Mouse (Mus musculus) gastrocnemius, postnatal 14 days (tissue): ENCODE data around the gene Polr3c. TPM values are rescaled to one million over a fixed set of nuclear protein-coding genes. Genes with fewer than 3 reads are reported as not detected.
A peak's percentile ranks its signal among the peaks of the same experiment; 100 is the strongest.
"Not testable (repeated sequence)": the region's sequence is repeated elsewhere in the genome, so short reads cannot be mapped to it uniquely, and the experiment has no call there.

Experiments
- DNase-seq: peaks from one replicate; pipeline ENCODE4 v3.0.0; 2021; ENCODE audit warnings: mixed read lengths
- intact Hi-C: fragments of 180-260 bp; cut with DNase I; formaldehyde crosslinking; loops from one replicate; pipeline ENCODE4 v1.15.1; 2025; ENCODE audit warnings: low total_unique reads
- long read RNA-seq, 2 experiments: library from polyadenylated mRNA; stranded (forward); transcript quantifications; one replicate each; pipeline ENCODE4 v2.0.0; 2021
- total RNA-seq, 2 experiments: library from RNA; stranded (reverse); gene quantifications; 2 replicates each; pipeline ENCODE4 v1.2.3; 2021

The Polr3c gene
- total RNA-seq, result 10 to 100 TPM; 16.0 to 18.7 TPM
- long read RNA-seq, experiment 1, transcript Polr3c-201 (15 exons, 2,390 nt), result major isoform, 16 of 25 reads
- long read RNA-seq, experiment 1, partial matches to known transcripts, result 1 of 25 reads
- long read RNA-seq, experiment 1, other reads (novel, unspliced or antisense), result 8 of 25 reads
- long read RNA-seq, experiment 2, transcript Polr3c-201 (15 exons, 2,390 nt), result major isoform, 15 of 21 reads
- long read RNA-seq, experiment 2, partial matches to known transcripts, result 1 of 21 reads
- long read RNA-seq, experiment 2, other reads (novel, unspliced or antisense), result 4 of 21 reads

DNA sequence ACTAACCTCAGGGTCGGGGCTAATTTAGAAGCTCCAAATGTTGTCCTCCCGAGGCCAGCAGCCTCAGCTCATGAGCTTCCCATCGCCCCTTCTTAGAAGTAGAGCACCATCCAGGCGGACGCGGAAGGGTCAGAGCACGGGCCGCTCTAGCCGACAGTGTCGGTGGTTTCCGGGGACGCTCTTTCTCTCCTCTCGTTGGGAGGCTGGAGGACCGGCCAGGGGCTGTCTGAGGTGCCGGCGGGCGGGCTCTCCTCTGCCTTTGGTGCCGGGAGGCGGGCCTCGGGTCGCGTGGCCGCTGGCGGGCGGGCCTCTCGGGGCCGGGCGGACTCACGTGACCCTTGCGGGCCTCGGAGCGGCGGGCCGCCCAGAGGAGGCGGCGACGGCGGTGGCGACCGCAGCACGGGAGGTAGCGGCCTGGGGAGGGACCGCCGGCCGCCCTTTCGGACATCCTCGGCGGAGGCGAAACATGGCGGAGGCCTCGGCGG is at the start of gene Polr3c, which contains the start of gene Rnf115:
TSS of gene Polr3c (minus strand) at position 286 of the 485 bp plus-strand sequence.
TSS of gene Rnf115 (plus strand) at position 322 of the 485 bp plus-strand sequence.
- intact Hi-C loops, result no loop called here
- DNase-seq, result peak; percentile 98

DNA sequence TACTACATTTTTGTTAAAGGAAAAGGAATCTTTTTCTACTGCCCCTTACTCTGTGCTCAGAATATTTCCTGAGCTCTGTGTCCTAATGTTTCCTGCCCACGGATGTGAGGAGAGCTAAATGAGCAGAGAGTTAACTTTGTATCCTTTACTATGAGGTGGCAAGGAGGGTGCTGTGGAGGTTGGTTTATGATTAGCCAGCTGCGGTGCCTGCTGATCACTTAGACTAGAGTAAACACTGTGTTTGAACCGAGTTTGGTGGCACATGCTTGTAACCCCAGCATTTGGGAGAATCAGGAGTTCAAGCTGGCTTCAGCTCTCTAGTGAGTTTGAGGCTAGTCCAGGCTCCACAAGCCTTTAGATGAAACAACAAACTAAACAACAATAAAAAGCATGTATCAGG is 49.7 kb upstream of the Polr3c start:
- intact Hi-C loops, result no loop called here
- DNase-seq, result no peak

DNA sequence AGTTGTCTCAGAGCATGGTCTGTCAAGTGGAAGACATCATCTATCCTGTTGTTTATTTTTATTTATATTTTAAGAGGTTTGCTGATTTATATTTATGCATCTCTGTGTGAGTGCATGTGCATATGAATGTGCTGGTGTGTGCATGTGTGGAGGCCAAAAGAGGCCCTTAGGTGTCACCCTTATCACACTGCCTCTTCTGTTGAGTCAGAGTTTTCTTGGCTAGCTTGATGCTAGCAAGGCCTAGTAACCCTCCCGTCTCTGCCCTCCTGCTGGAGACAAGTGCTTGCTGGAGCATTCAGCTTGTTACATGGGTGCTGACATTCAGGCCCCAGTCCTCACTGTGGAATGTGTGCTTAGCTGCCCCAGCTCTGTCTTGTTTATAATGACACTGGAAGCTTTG is 45.5 kb upstream of the Polr3c start:
- intact Hi-C loops, result no loop called here
- DNase-seq, result no peak

DNA sequence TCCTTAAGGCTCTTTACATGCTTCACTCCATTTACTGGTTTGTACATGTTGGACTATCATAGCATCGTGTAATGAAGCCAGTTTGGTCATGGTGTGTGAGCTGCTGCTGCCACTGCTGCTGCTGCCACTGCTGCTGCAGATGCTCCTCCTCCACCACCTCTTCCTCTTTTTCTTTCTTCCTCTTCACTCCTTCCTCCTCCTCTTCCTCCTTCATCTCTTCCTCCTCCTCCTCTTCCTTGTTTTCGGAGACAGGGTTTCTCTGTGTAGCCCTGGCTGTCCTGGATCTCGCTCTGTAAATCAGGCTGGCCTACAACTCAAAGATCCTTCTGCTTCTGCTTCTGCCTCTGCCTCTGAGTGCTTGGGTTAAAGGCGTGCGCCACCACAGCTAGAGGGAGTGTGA is 42.5 kb upstream of the Polr3c start:
- no peak for DNase-seq
- intact Hi-C loops, result no loop called here

DNA sequence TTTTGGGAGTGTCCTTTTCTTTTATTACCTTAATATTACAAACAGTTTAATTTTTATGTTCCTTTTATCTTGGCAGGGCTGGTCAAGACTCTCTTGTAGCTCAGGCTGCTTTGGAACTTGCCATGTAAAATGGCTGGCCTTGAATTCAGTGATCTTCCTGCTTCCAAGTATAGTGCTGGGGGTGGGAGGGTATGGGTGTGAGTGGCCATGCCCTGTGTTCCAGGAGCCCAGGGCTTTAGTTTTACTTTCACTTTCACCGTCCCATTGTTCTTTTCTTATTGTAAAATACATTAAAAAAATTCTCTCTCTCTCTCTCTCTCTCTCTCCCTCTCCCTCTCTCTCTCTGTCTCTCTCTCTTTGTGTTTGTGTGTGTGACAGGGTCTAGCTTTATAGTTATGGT is 37.1 kb upstream of the Polr3c start:
- intact Hi-C loops, result no loop called here
- DNase-seq, result no peak

DNA sequence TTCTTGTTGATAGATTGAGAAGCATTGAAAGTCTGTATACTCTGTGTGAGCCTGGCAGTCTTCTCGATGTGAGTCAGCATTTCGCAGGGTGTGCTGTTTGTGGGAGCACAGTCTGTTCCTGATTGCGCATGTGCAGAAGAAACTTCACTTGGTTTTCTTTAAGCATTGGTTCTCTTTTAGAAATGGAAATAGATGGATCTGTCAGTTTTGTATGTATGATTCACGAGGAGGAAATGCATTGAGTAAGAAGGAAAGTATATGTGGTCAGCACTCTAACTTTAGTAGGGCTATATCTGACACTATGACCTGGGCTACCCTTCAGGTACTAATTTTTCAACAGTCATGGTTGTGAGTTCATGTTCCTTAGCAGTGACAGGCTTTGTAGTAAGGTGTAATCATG is 32.3 kb upstream of the Polr3c start:
- no peak for DNase-seq
- intact Hi-C loops, result no loop called here

DNA sequence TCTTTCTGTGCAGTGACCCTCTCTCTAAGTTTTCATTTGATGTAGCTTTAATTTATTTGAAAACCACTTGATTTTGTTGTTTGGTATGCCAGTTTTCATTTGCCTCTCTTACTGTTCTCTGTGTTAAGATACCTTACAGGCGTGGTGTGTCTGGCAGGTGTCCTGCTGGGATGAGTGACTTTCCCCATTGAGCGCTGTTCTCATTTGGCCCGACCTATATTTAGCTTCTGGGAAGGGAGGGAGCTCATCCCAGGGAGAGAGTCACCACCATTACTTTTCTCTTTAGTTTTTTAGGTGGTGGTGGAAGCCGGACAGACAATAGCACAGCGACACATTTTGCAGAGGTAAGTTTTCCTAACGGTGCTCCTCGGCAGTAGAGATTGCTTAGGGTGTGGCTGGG is 30.3 kb upstream of the Polr3c start:
- intact Hi-C loops, result no loop called here
- peak; percentile 57 for DNase-seq

DNA sequence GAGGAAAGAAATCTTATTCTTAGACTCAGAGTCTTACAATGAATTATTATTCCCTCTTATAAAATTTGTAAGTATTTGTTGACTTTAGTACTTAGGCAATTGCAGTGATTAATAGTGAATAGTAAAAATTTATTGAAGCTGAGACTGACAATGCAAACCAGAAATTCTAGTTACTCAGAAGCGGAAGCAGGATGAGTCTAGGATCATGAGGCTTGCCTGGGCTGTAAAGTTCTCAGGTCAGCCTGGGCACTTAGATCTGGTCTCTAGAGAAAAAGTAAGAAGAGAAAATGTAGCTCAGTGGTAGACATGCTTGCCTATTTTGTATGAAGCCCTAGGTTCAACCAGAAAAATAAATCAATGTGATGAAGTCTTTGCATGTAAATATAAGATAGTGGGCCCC is 28.5 kb upstream of the Polr3c start:
- no peak for DNase-seq
- intact Hi-C loops, result no loop called here

DNA sequence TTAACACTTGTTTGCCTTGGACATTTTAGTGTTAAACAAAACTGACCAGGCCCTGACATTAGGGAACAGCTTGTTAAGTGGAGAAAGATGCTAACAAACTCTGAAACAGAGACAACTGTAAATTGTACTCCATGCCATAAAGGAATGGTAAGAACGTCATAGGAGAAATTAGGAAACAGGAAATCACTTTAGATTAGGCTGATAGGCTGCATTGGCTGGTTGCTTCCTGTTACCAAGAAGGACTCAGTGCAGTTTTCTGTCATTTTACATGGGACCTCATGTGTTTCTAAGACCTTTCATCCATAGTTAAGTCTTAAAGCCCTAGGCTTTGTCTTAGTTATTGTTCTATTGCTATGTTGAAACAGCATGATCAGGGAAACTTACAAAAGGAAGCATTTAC is 19.4 kb upstream of the Polr3c start:
- intact Hi-C loops, result no loop called here
- no peak for DNase-seq

DNA sequence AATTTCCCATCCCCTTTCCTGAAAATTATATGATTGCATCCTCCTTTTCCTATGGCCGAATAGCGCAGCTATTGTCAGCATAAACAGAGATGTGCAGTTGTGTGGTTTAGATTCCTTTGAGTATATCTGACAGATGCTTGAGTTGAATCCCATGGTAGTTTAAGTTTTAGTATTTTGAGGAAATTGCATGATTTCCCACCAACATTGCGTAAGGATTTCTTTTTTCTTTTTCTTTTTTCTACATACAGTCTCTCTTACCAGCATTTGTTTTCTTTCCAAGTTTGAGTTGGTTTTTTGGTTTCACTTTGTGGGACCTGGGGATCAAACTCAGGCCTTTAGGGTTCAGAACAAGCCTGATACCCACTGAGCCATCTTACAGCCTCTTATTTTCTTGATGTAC is 16.9 kb upstream of the Polr3c start:
- intact Hi-C loops, result no loop called here
- DNase-seq, result no peak

DNA sequence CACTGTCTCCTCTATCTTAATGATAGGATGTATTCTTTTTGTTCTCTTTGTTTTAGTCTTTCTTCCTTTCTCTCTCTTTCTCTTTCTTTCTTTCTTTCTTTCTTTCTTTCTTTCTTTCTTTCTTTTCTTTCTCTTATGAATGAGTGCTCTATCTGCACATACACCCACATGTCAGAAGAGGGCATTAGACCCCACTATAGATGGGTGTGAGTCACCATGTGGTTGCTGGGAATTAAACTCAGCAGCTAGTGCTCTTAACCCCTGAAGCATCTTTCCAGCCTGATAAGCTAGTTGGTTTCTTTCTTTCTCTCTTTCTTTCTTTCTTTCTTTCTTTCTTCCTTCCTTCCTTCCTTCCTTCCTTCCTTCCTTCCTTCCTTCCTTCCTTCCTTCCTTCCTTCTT is 12.9 kb upstream of the Polr3c start:
- intact Hi-C loops, result not testable (repeated sequence)

DNA sequence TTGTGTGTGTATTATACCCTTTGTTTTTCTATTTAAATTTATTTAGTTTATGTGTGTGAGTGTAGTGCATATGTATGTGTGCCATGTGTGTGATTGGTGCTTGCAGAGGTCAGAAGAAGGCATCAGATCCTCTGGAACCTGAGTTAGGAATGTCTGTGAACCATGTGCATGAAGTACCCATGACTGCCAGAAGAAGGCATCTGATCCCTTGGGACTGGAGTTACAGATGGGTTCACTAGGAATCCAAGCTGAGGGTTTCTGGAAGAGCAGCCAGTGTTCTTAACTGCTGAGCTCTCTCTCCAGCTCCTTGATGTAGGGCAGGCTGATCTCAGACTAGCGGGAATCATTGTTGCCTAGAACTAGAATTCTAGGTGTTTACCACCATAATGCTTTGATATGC is 10.6 kb upstream of the Polr3c start:
- intact Hi-C loops, result no loop called here
- no peak for DNase-seq

More for the DNA sequence above, 12.9 kb upstream of the Polr3c start:
- not testable (repeated sequence) for DNase-seq

DNA sequence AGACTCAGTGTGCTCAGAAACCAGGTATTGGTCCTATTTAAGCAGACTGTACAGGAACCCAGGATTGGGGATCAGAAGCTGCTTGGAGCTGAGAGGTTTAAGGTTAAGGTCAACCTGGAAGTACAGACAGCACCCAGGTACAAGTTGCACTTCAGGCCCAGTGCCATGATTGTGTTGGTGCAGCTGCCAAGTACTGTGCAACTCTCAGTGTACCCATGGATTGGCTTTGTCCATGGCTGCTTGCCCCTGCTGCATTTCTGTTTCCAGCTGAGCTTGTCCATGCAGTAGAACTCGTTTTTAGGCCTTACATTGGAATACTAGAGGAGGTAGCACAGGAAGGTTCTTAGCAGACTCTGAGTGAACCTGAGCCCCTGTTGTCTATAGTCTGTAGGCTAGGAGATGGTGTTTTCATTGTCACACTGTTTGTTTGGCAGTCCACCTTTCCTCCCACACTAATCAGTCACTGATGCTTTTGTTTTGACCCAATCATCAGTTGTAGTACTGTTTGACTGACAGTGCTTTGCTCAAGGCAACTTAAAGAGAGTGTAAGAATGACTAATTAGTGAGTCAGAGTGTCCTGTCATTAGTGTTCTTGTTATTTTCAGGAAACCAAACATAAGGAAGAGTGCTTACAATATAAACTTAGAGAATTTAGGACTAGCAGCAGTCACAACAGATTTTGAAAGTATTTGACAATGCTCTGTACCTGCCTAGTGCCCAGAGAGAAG is 9.7 kb upstream of the Polr3c start:
- intact Hi-C loops, result no loop called here

DNA sequence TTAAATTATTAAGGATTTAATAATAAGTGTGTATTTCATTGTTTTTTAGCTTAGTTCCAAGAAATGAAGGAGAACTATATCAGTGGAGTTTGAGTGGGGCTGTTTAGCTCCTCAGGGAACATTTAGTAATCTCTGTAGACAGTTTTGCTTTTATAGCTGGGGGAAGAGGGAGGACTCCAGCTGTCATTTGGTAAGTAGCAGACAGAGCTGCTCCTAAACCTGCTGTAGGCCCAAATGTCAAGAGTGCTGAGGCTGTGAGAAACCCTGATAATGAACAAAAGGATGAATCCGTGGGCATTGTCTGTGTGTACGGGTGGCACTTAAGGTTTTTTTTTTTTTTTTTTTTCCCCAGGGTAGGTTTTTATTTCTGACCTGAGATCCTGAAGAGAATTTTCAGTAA is 7.8 kb upstream of the Polr3c start:
- DNase-seq, result no peak
- intact Hi-C loops, result no loop called here

More for the DNA sequence above, 9.7 kb upstream of the Polr3c start:
- DNase-seq, result no peak

DNA sequence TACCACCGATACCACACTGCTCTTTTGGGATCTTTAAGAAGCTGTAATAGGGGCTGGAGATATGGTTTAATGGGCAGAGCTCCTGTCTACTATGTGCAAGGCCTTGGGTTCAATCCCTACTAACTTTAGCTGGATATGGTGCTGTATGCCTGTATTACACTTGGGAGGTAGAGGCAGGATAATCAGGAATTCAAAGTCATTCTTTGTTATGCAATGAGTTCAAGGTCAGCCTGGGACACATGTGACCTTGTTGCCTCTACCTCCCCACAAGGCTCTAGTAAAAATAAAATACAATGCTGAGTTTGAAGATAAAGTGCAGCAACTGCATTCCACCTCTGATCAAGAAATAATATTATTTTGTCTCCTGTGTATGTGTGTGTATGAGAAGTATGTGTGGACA is 6.6 kb upstream of the Polr3c start:
- intact Hi-C loops, result no loop called here
- no peak for DNase-seq

DNA sequence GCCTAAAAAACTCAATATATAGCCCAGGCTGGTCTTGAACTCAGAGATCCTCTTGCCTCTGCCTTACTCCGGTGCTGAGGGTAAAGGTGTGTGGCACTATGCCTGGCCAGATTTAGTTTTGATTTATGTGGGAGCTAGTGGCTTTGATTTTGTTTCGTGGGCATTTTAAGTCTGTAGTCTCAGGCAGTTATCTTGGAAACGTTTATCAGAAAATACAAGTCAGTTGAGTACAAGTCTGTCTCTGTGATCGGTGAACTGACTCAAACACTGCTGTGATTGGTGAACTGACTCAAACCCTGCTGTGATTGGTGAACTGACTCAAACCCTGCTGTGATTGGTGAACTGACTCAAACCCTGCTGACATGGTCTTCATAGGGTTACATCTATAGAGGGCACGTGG is 3.4 kb upstream of the Polr3c start:
- no peak for DNase-seq
- intact Hi-C loops, result no loop called here

DNA sequence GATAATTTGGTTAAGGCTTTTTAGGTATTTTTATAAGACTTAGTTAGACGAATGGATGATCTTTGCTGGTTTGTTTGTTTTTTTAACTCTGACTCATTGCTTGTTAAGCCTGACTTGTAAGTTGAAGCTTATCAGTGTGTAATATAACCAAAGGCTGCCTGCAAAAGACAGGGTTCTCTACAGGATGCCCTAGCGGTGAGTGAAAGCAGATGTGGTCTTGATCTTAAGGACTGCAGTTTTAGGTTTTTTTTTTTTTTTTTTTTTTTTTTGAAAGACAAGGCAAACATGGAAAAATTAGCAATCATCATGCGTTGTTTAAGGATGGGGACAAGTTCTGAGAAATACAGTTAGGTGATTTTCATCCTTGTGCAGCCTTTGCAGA is 2.0 kb upstream of the Polr3c start:
- intact Hi-C loops, result no loop called here
- DNase-seq, result no peak

DNA sequence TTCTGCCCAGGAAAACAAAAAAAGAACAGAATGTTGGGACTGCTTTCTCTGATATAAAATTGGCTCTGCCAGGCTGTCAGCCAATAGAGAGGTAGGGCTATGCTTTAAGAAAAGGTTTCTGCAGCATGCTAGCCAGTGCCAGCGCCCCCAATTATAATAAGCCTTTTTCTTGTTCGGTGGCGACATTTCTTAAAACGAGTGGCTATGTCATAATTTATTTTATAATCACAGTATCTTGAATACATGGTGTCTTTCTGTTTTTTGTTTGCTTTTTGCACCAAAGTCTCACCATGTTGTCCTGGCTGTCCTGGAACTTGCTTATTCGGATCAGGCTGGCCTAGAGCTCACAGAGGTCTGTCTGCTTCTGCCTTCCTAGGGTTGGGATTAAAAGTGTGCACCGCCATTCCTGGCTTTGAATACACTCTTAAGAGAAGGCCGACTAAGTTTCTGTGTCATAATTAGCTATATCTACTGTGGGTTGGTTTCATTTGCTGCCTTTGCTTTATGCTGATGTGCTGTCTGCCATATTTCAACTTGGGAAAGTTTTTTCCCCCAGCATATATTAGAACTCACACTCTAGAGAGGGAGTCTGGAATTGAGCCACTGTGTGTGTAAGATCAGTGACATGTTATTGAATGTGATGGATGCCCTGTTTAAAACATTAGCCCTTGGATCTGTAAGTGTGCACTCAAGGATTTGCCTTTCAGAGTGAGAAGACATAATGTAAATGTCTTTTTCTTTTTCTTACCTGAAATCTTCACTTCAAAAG is 1.4 kb upstream of the Polr3c start:
- DNase-seq, result no peak
- intact Hi-C loops, result no loop called here

DNA sequence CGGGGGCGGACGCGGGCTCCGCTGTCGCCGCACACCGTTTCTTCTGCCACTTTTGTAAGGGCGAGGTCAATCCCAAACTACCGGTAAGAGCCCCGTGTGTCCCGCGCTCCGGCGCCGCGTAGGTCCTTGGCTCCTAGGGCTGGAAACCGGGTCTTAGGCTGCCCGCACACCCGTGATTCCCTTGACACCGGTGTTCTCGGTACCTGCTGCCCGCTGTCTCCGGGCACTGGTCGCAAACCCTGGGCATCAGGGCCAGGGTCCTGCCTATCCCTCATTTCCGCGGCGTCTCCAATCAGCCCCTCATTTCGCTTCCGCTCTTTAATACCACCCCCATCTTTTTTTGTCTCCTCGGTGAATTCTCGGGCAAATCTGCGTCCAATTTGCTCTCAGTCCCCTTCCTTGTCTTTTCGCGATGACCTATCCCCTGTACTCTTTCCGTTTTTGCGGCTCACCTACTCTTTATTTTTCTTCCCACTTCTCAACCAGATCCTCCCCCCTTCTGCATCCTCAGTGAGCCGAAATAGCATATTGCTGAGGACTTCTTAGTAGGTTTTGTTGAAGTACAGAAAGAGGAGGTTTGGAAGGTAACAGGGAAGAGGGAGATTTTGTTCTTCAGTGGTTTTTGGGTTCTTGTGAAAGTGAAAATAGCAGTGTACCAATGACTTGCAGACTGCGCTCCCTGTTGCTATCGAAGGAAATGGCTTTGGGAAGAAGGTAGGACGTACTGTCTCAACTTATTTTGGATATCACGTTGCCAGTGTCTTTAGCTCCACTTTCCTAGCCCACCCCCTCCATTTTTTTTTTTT is 603 bp upstream of the Polr3c start:
- DNase-seq, result no peak
- intact Hi-C loops, result no loop called here

DNA sequence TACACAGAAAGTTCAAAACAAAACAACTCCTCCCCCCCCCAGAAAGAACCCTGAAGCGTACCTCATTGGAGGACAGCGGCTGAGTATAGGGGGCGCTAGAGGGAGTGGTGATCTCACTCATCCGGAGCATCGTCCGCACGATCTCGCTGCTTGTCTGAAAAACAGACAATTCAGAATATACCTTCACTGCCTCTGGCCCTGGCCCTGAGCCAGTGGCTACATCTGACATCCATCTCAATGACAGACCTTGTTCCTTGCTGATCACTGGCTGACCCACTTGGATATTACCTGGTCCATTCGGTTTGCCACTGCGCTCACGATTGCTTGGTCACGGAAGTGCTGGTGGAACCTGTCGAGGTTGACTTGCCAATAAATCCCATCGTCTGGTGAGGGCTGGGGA is 8.3 kb downstream of the Polr3c start:
- peak; percentile 40 for DNase-seq
- intact Hi-C loops, result no loop called here
